Mouse (Mus musculus) myocyte (in vitro differentiated cells): Measurements from ENCODE around the gene Rgs11. TPM values are rescaled to one million over a fixed set of nuclear protein-coding genes. Genes with fewer than 3 reads are reported as not detected.

ENCODE experiments used
- H3K27me3 ChIP-seq: one replicate; pipeline ENCODE4 v1.6.1; 2011; ENCODE audit not compliant: control insufficient read depth, insufficient read depth, insufficient read length
- H3K36me3 ChIP-seq: one replicate; pipeline ENCODE4 v1.6.1; 2011; ENCODE audit not compliant: control insufficient read depth, insufficient read depth
- H3K4me2 ChIP-seq: one replicate; pipeline ENCODE4 v1.6.1; 2011; ENCODE audit warnings: low read depth, control low read depth
- H3K4me3 ChIP-seq: one replicate; pipeline ENCODE4 v1.5.1; 2011; ENCODE audit warnings: mild to moderate bottlenecking, control low read depth, moderate library complexity
- H3K79me2 ChIP-seq: one replicate; pipeline ENCODE4 v1.6.1; 2011; ENCODE audit not compliant: control insufficient read depth, insufficient read depth
- H3ac ChIP-seq: one replicate; pipeline ENCODE4 v1.6.1; 2011; ENCODE audit not compliant: control insufficient read depth, insufficient read length
- CEBPB ChIP-seq: IDR thresholded peaks from 2 replicates; pipeline ENCODE4 v1.6.1; 2011; ENCODE audit warnings: mild to moderate bottlenecking, moderate library complexity; ENCODE audit not compliant: poor library complexity, insufficient read depth, severe bottlenecking
- E2F4 ChIP-seq: IDR thresholded peaks from one replicate; pipeline ENCODE4 v1.6.1; 2011; ENCODE audit warnings: mild to moderate bottlenecking, control low read depth, moderate library complexity; ENCODE audit not compliant: insufficient read depth
- MAX ChIP-seq: IDR thresholded peaks from one replicate; pipeline ENCODE4 v1.6.1; 2011; ENCODE audit warnings: low read depth, mild to moderate bottlenecking, control low read depth
- MYOD1 ChIP-seq, 3 experiments: IDR thresholded peaks; one replicate each; pipeline ENCODE4 v1.6.1; 2011; ENCODE audit warnings: control low read depth in 2 of 3, low read depth in 2 of 3, mild to moderate bottlenecking in 2 of 3, moderate library complexity in 1 of 3; ENCODE audit not compliant: insufficient read length in 2 of 3, control insufficient read depth in 1 of 3
- MYOG ChIP-seq, 3 experiments: IDR thresholded peaks; one replicate each; pipeline ENCODE4 v1.6.1; 2011; ENCODE audit warnings: control low read depth in 2 of 3, low read depth in 2 of 3, mild to moderate bottlenecking in 2 of 3; ENCODE audit not compliant: insufficient read length in 2 of 3, control insufficient read depth in 1 of 3, insufficient read depth in 1 of 3
- POLR2A ChIP-seq: IDR thresholded peaks from one replicate; pipeline ENCODE4 v1.6.1; 2011; ENCODE audit warnings: low read depth, mild to moderate bottlenecking, control low read depth, moderate library complexity; ENCODE audit not compliant: insufficient read length
- POLR2AphosphoS2 ChIP-seq: IDR thresholded peaks from one replicate; pipeline ENCODE4 v1.6.1; 2011; ENCODE audit warnings: low read depth, control low read depth; ENCODE audit not compliant: insufficient read length
- REST ChIP-seq: IDR thresholded peaks from one replicate; pipeline ENCODE4 v1.6.1; 2011; ENCODE audit warnings: mild to moderate bottlenecking, control low read depth, moderate library complexity; ENCODE audit not compliant: insufficient read depth, insufficient read length
- SRF ChIP-seq: IDR thresholded peaks from one replicate; pipeline ENCODE4 v1.6.1; 2011; ENCODE audit warnings: low read depth; ENCODE audit not compliant: control insufficient read depth, insufficient read length
- TCF12 ChIP-seq: IDR thresholded peaks from one replicate; pipeline ENCODE4 v1.6.1; 2011; ENCODE audit warnings: mild to moderate bottlenecking, control low read depth; ENCODE audit not compliant: poor library complexity, insufficient read depth, severe bottlenecking
- TCF3 ChIP-seq: IDR thresholded peaks from one replicate; pipeline ENCODE4 v1.6.1; 2011; ENCODE audit warnings: low read depth, control low read depth; ENCODE audit not compliant: insufficient read length
- USF1 ChIP-seq: IDR thresholded peaks from one replicate; pipeline ENCODE4 v1.6.1; 2011; ENCODE audit warnings: low read depth, mild to moderate bottlenecking, control low read depth, moderate library complexity
- polyA plus RNA-seq: library from polyadenylated mRNA; unstranded; fragments of >200 nt; fragmentation: generic; extraction: Trizol; gene quantifications from one replicate; pipeline ENCODE4 v1.2.1, GENCODE M21; 2012; ENCODE audit warnings: missing spikeins

Rgs11 gene
- polyA plus RNA-seq, 1 experiment: 0.62 TPM

DNA sequence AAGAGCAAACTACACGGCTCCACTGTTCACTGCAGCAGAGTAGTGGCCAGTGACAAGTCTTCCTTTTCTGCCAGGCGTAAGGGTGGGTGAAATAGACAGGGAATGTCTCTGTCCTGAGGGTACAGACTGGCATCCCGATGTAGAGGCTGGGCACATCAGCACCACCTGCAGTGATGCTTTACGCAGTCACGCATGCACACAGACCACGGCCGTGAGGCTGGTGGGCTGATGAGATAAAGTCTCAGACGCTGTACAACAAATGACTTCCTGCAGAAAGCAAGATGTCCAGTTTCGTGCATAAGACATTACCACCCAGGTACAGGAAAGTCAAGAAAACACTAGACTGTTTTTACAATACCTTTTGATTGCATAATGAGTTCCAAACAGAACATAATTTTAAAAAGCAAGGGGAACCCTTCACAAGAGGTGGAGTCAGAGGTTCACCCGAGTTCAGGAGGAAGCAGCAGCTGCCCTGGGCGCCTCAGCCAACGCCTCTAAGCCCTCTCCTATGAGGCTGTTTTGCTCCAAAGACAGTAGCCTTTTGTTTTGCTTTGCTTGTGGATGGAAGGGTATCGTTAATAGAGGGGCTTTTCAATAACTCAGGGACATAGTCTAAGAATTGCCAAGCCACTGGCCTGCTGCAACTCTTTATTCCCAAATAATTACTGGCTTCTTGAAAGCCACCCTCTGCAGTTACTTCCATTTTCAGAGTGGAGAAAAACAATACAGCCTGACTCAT lies 32.5 kb downstream of the Rgs11 start:
- H3K27me3 ChIP-seq: no peaks in the 10 kb centered on the region
- H3K36me3 ChIP-seq: no peaks in the 10 kb centered on the region
- H3K4me2 ChIP-seq: peak overlapping the region; percentile 68
- no peaks in the 10 kb centered on the region for H3K79me2 ChIP-seq
- no peak overlapping the region for H3ac ChIP-seq
- TF ChIP-seq MYOD1 (IDR thresholded peaks at IDR 0.05; ENCODE audit: control insufficient read depth in 1 of 3, insufficient read length in 2 of 3, low read depth in 2 of 3): peak in 2 of 3 experiments; percentile 16 to 46
- no peak for TF ChIP-seq MYOG (IDR thresholded peaks at IDR 0.05; ENCODE audit: control insufficient read depth in 1 of 3, insufficient read depth in 1 of 3, insufficient read length in 2 of 3, low read depth in 2 of 3)
- no peak overlapping the region for H3K4me3 ChIP-seq

DNA sequence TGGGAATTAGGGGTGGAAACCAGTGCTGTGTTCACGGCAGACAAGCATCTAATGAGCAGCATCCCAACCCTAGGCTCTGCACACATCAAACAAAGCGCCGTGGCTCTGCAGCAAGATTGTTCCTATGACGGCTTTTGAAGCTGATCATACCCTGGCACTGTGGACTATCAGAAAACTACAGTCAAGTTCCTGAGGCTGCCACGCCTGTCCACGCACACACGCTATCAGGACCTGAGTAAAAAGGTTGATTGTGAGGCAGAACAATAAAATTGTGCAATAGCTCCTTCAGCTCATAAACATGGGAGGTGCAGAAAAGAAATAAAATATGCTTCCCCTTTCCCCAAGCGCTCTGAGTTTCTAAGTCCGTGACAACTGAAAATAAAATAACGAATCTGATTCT lies 34.9 kb downstream of the Rgs11 start:
- no peak overlapping the region for H3ac ChIP-seq
- H3K4me3 ChIP-seq: no peak overlapping the region
- TF ChIP-seq POLR2AphosphoS2 (no peak), REST (no peak), USF1 (no peak), SRF (no peak), MYOD1 (IDR thresholded peaks at IDR 0.05; ENCODE audit: control insufficient read depth in 1 of 3, insufficient read length in 2 of 3, low read depth in 2 of 3) (no peak), TCF3 (no peak)
- H3K27me3 ChIP-seq: no peaks in the 10 kb centered on the region
- H3K79me2 ChIP-seq: peaks cover 3% of the 10 kb centered on the region
- no peaks in the 10 kb centered on the region for H3K36me3 ChIP-seq
- no peak overlapping the region for H3K4me2 ChIP-seq

DNA sequence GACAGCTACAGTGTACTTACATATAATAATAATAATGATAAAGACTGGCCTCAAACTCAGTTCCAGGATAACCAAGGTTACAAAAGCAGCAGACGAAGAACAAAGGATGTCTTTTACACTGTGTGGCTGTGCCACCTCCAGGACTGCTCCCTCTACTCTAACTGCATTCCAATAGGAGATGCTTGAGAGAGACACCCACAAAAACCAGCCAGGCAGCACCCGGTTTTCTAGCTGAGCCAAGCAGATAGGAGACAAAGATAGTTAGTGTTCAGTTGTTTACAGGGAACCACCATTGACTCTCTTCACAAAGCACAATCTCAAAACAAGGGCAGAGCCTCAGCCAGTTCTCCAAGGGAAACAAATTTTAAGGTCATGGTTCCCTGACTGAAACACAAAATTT lies 36.8 kb downstream of the Rgs11 start:
- no peak overlapping the region for H3K4me3 ChIP-seq

DNA sequence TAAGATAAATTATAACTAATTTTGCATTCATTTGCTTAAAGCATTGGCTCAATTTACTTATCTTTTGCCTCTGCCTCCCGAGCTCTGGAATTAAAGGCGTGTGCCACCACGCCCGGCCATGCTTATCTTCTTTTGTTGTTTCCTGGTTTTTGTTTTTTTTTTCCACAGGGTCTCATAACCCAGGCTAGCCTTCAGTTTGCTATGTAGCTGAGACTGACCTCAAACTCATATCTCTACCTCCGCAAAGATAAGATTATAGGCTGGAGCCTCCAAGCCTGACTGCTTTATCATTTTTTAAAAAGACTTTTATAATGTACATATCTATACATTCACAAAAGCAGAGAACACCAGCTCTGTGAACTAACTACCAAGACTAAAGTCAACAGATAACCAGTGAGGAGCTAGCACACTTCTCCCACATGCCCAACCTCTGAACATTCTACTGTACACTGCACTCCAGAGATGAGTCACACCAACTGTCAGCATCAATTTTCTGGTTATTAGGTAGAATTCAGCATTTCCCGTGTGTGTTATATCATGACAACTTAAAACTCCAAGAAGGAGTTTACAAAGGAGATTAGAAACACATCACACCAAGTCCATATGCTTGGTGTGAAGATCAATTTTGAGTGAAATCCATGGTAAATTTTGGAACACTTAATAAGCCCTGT lies 37.5 kb downstream of the Rgs11 start:
- peaks cover 3% of the 10 kb centered on the region for H3K79me2 ChIP-seq
- no peaks in the 10 kb centered on the region for H3K36me3 ChIP-seq
- H3ac ChIP-seq: no peak overlapping the region
- TF ChIP-seq MYOG (IDR thresholded peaks at IDR 0.05; ENCODE audit: control insufficient read depth in 1 of 3, insufficient read depth in 1 of 3, insufficient read length in 2 of 3, low read depth in 2 of 3) (no peak), E2F4 (no peak), CEBPB (no peak), USF1 (no peak), TCF12 (no peak), REST (no peak), POLR2A (no peak), TCF3 (no peak), MAX (no peak), SRF (no peak)
- H3K4me3 ChIP-seq: no peak overlapping the region
- H3K27me3 ChIP-seq: no peaks in the 10 kb centered on the region
- H3K4me2 ChIP-seq: peak overlapping the region; percentile 72

More for the DNA sequence above, 36.8 kb downstream of the Rgs11 start:
- H3ac ChIP-seq: no peak overlapping the region
- peaks cover 3% of the 10 kb centered on the region for H3K79me2 ChIP-seq
- no peaks in the 10 kb centered on the region for H3K36me3 ChIP-seq
- TF ChIP-seq USF1: no peak
- no peak overlapping the region for H3K4me2 ChIP-seq
- no peaks in the 10 kb centered on the region for H3K27me3 ChIP-seq

DNA sequence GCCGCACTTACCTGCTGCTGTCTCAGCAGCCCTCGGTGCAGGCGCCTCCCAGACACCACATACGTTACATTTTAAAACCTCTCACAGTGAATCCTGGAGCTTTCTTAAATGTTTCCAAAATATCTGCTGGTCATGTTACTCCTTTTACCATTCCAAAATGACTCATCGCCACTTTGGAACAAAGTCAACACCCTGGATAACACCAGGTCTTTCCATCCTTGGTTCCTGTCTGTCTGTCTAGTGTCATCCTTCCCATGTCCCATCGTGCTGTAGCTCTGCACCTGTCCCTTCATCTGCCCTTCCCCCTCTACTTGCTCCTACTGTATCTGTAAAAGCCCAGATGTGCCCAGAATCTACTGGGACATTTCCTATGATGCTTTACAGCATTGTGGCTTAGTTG lies 38.2 kb downstream of the Rgs11 start:
- H3K4me2 ChIP-seq: peak overlapping the region; percentile 72
- TF ChIP-seq TCF12: no peak
- TF ChIP-seq MYOD1 (IDR thresholded peaks at IDR 0.05; ENCODE audit: control insufficient read depth in 1 of 3, insufficient read length in 2 of 3, low read depth in 2 of 3): peak in 2 of 3 experiments; percentile 9 to 68
- TF ChIP-seq MYOG (IDR thresholded peaks at IDR 0.05; ENCODE audit: control insufficient read depth in 1 of 3, insufficient read depth in 1 of 3, insufficient read length in 2 of 3, low read depth in 2 of 3): peak in 1 of 3 experiments; percentile 18
- no peaks in the 10 kb centered on the region for H3K36me3 ChIP-seq
- no peak overlapping the region for H3ac ChIP-seq
- no peak overlapping the region for H3K4me3 ChIP-seq
- no peaks in the 10 kb centered on the region for H3K27me3 ChIP-seq
- H3K79me2 ChIP-seq: peaks cover 3% of the 10 kb centered on the region
